Mouse (Mus musculus) megakaryocyte-erythroid progenitor cell, adult 5-6 weeks (primary cell): Measurements from ENCODE around the gene Mfsd1. TPM values are rescaled to one million over a fixed set of nuclear protein-coding genes. Genes with fewer than 3 reads are reported as not detected.

ENCODE experiments used
- ATAC-seq: replicated peaks from 2 replicates; pipeline ENCODE4 v1.8.0; 2016; ENCODE audit warnings: mild to moderate bottlenecking, inconsistent platforms; ENCODE audit not compliant: severe bottlenecking, poor library complexity, low FRiP score, low TSS enrichment
- total RNA-seq, 2 experiments: library from RNA; stranded (forward) in 1 of 2; stranded (reverse) in 1 of 2; fragments of 200-1000, 215-1000 nt in 1 of 2; fragments of >200 nt in 1 of 2; fragmentation: Nextera tagmentation in 1 of 2; gene quantifications; 2 replicates each; pipeline ENCODE4 v1.2.3; 2014 to 2017

The Mfsd1 gene
- total RNA-seq (2014; fragmentation: Nextera tagmentation): 24.4 and 25.0 TPM in 2 replicates
- total RNA-seq (2017): 120 and 133 TPM in 2 replicates

GRCm38 (mm10) chr3:67582273-67583124 lies at the start of gene Mfsd1:
Mfsd1 (plus strand) TSS chr3:67582741.
- peak; percentile 86 for ATAC-seq

GRCm38 (mm10) chr3:67543630-67544029 lies 38.9 kb upstream of the Mfsd1 start:
- no peak for ATAC-seq

GRCm38 (mm10) chr3:67551193-67551592 lies 31.3 kb upstream of the Mfsd1 start:
- ATAC-seq: no peak

DNA sequence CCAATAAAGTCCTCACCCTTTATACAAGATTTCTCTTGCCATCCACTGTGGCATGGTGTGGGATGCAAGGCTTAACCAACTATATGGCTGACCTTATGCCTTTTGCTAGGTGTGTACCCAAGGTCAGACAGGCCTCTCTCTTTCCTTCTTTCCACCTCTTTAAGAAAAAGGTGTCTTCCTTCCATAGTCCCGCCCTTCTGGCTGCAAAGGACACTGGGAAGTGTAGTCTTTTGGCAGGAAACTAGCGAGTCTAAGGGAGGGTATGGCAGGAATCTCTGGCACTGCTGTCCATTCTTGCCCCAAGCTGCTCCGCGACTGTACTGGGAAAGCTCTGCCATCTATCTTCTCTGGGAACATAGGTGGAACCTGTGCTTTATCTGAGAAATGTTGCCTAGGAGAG lies 29.3 kb upstream of the Mfsd1 start:
- ATAC-seq: no peak

GRCm38 (mm10) chr3:67553927-67554448 lies 28.6 kb upstream of the Mfsd1 start:
- no peak for ATAC-seq

DNA sequence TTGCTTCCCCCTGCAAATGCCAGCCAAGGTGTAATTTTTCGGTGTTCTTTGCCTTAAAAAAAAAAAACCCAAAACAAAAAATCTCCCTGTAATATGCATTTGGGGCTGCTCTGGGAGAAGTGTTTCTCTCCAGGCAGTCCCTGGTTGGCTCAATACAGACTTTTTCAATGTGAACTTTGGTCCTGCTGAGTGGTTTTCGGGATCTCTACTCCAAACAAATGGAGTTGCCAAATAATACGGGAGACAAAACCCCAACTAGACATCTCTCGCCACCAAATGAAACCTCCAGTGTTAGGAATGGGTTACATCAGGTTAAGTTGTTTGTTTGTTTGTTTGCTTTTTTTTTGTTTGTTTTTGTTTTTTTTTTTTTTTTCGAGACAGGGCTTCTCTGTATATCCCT lies 27.3 kb upstream of the Mfsd1 start:
- ATAC-seq: no peak

- peak; percentile 52; the same call in 1 of the 2 replicates for ATAC-seq
These were observed 25.3 kb upstream of the Mfsd1 start for GRCm38 (mm10) chr3:67557200-67557651.

DNA sequence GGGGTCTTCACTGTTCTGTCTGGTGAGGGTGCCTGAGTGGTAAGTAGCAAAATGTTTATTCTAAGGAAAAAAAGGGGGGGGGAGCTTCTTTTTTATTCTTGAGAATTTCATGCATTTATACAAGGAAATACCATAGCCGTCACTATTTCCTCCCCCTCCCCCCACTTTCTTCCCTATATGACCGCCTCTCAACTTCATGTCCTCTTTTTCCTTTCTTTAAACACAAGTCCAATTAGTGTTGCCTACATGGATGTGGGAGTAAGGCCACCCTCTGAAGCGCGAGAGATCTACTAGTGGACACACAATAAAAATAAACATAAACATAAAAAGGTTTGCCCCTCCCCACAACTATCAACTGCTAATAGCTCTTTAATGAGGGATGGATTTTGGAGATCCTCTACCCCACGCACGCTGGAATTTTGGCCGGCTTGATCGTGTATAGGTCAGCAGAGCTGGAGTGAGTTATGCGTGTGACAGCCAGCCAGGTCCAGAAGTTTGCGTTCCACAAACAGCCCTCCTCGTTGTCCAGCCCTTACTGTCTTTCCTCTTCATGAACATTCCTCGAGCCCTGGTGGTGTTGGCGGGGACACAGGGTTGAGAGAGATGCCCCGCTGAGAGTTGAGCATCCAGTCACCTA lies 24.7 kb upstream of the Mfsd1 start:
- ATAC-seq: no peak

- no peak; the same call in 1 of the 2 replicates for ATAC-seq
These were observed 17.7 kb upstream of the Mfsd1 start for GRCm38 (mm10) chr3:67564731-67565357.

- ATAC-seq: peak; percentile 72
These were observed 16.9 kb upstream of the Mfsd1 start for GRCm38 (mm10) chr3:67565540-67566227.

DNA sequence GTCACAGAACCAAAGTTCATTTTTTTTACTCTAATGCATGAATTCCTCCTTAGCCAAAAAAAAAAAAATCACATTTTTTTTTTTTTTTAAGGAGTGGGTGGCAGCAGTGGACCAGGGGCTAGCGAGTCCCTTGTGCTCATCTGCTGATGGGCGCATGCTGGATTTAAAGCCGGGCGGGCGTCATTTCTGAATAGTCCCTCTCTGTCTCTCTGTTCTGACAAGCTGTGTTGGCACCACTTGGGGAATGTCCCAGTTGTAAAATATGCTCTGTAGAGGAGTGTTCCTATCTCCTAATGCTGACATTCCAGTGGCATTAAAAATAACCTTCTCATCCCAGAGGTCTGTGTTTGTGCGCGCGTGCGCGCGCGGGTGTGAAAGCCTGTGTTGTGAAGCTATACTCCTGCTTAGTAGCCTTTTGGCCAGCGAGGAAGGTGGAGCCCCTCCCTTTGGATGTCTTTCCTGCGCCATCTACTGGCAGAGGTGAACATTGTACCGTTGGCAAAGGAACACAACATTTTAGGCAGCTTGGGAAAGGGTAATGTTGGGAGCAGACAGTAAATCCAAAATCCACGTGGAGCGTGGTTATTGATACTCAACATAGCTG lies 14.4 kb upstream of the Mfsd1 start:
- ATAC-seq: peak; percentile 81

DNA sequence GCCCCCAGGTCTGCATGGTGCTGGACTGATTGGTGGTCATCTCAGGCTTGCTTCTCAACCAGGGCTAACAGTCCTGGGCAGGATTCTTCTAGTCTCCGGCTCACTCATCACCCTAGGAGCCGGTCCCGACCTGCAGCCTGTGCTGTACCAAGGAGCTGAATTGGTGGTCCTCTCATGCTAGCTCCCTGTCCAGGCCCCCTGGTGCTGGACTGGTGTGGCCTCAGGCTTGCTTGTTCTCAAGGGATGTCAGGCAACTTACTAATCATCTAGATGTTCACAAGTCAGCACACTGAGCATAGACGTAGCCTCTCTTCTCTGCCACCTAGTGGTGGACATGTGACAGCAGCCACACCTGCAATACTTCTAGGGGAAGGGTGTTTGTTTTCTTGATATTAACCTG lies 9.6 kb upstream of the Mfsd1 start:
- peak; percentile 86 for ATAC-seq

DNA sequence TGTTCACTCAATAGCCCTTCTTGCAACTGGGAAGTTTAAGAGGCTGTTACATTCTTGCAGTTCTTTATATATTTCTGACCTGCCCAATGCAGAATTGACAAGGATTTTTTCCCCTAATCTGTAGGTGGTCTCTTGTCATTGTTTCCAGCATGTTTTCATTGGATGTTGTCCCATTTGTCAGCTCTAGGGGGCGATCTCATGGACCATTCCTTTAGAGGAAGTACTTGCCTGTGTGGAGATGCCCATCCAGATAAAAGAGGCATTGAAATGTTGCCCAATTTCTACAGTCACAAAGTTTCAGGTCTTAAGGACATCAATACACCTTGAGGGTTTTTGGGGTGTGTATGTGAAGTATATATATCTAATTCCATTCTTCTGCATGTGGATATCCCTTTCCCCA lies 9.0 kb upstream of the Mfsd1 start:
- no peak for ATAC-seq

- no peak for ATAC-seq
These were observed 6.3 kb upstream of the Mfsd1 start for GRCm38 (mm10) chr3:67576248-67576647.

DNA sequence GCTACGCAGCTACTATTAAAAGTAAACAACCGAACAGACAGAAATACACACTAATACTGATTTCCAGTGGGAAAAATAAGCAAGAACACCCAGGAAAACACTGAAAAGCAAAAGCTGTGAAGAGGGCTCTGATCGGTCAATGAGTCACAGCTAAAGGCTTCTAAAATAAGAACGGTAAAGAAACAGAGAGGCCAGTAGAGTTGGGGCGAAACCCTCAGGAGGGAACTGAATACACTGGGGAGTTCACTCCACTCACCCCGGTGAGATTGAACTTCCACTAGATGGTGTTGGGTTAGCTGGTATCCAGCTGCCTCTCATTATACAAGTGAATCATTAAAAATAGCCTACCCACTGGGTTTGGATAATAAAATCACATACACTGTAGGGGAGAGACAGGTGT lies 5.8 kb upstream of the Mfsd1 start:
- no peak for ATAC-seq

GRCm38 (mm10) chr3:67583125-67583845 lies 744 bp downstream of the Mfsd1 start:
- peak; percentile 55 for ATAC-seq

DNA sequence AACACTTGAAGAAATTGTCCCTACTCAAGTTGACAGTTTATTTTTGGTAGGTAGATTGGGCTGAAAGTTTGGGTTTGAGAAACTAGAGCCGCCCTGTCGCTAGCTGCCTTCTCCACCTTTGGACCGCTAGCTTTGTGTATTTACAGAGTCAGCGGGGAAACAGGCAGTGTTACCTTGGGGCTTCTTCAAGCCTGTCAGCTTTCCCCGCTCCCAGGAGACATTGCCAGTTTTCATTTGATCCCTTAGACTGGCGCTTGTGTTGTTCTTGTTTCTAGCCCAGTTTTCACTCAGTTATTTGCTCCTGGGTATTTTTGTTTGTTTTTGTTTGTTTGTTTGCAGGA lies 1.3 kb downstream of the Mfsd1 start:
- no peak for ATAC-seq

DNA sequence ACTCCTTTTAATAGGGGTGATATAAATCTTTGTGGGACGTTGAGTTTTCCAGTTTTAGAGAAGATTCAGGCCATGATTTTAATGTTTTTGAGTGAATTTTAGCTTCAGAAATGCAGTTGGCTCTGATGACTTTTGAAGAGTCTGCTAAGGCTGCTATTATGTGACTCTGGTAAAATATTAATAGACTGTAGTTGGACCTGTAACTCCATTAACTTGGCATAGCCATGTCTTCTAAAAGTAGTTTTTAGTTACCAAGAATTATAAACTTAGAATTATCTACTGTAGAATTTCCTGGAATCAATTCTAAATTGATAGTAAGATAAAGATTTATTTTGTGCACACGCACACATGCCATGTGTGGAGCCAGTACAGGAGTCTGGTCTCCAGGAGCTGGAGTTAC lies 4.0 kb downstream of the Mfsd1 start:
- no peak for ATAC-seq

DNA sequence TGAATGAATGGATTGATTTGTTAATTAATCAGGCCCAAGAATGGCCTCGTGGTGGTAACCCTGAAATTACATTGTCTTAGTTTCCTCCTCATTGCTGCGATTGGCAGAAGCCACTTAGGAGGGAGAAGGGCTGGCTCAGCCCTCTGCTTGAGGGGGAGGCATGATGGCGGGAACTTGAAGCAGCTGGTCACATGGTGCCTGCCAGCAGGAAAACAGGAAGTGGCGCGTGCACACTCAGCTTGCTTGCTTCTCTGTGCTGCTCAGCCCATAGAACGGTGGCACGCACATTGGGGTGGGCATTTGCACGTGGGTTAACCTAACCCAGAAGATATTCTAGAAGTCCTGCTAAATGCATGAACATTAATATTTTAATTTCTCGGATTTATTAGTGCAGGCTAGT lies 4.9 kb downstream of the Mfsd1 start:
- no peak for ATAC-seq
